Mouse (Mus musculus) cortical plate, adult 2 months (tissue): Measurements from ENCODE around the gene Rassf5.

Source experiments
- CTCF ChIP-seq: fragments of 200-500 bp; IDR thresholded peaks from 2 replicates; pipeline ENCODE4 v1.5.1; 2011; ENCODE audit warnings: mild to moderate bottlenecking, control low read depth, low read length; ENCODE audit not compliant: insufficient read depth; ENCODE audit errors: extremely low read depth
- POLR2A ChIP-seq: fragments of 200-500 bp; IDR thresholded peaks from 2 replicates; pipeline ENCODE4 v1.6.1; 2011; ENCODE audit warnings: mild to moderate bottlenecking, low read length, control low read depth; ENCODE audit not compliant: insufficient read depth; ENCODE audit errors: extremely low read depth

- TF ChIP-seq CTCF (no peak), POLR2A (no peak)
Measured at GRCm38 (mm10) chr1:131183201-131183600, 61.9 kb downstream of the Rassf5 start.
